Mouse (Mus musculus): ENCODE results near the gene Ipo11.

- TF ChIP-seq POLR2A (IDR thresholded peaks at IDR 0.05; ENCODE audit: low read depth, low read length): no peak
- no peak for TF ChIP-seq POLR2AphosphoS2 (IDR thresholded peaks at IDR 0.05; ENCODE audit: low read depth, low read length)
- TF ChIP-seq CHD1 (IDR thresholded peaks at IDR 0.05; ENCODE audit: low read depth, low read length): no peak
- TF ChIP-seq CTCF (conservative IDR thresholded peaks at IDR 0.05 in 1 of 2, IDR thresholded peaks at IDR 0.05 in 1 of 2; ENCODE audit: low read depth in 2 of 2, low read length in 2 of 2): no peak
- no peak for TF ChIP-seq USF1 (IDR thresholded peaks at IDR 0.05; ENCODE audit: low read depth, low read length)
- no peak for TF ChIP-seq CHD2 (IDR thresholded peaks at IDR 0.05; ENCODE audit: low read length)
- no peak for TF ChIP-seq TCF12 (IDR thresholded peaks at IDR 0.05; ENCODE audit: low read depth, low read length)
- no peak for TF ChIP-seq ZNF384 (IDR thresholded peaks at IDR 0.05; ENCODE audit: low read depth, low read length)
These were observed 126.6 kb downstream of the Ipo11 start for GRCm38 (mm10) chr13:106810156-106810555.
